Mouse (Mus musculus): Measurements from ENCODE around the gene Washc4. TPM values are rescaled to one million over a fixed set of nuclear protein-coding genes. Genes with fewer than 3 reads are reported as not detected.

Washc4 gene
- polyA plus RNA-seq, 1 experiment from 2014 or later, result 26.0 TPM

DNA sequence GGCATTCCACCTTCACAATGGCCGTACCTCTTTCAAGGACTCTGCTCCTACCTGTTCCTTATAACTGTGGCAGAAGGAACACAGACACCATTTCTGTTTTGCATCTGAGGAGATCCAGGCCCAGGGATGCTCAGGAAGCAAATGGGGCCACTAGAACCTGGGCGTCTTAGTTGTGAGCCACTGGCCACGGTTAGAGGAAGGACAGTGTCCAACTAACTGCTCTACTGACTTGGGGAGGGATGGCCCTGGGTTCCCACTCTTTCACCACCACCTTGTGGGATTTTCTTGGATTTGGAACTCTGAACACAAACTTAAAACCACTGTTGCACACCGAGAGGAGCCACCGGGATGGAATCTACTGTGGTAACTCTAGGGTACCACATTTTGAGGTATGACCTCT is 68.3 kb downstream of the Washc4 start:
- Histone ChIP-seq H3K27ac (ENCODE audit: low read depth, low read length) (no peak overlapping the region), H3K4me3 (ENCODE audit: low read length) (no peak overlapping the region), H3K9ac (ENCODE audit: low read depth, low read length) (no peak overlapping the region), H3K9me3 (ENCODE audit: control insufficient read depth, low read length) (0 out of 2 replicates have a peak, but pooled peaks cover 2% of the 10 kb centered on the region), H3K4me2 (ENCODE audit: low read length) (no peak overlapping the region), H3K27me3 (replicated peaks; ENCODE audit: control insufficient read depth, insufficient read depth, low read length) (no peaks in the 10 kb centered on the region), H3K36me3 (ENCODE audit: control insufficient read depth, insufficient read depth, low read length) (peaks cover 27% of the 10 kb centered on the region), H3K4me1 (ENCODE audit: control insufficient read depth, insufficient read depth, low read depth, low read length) (no peaks in the 10 kb centered on the region)
- WGBS, result 95% methylated on average over 5 of the region's 5 CpGs
- no peak for ATAC-seq

DNA sequence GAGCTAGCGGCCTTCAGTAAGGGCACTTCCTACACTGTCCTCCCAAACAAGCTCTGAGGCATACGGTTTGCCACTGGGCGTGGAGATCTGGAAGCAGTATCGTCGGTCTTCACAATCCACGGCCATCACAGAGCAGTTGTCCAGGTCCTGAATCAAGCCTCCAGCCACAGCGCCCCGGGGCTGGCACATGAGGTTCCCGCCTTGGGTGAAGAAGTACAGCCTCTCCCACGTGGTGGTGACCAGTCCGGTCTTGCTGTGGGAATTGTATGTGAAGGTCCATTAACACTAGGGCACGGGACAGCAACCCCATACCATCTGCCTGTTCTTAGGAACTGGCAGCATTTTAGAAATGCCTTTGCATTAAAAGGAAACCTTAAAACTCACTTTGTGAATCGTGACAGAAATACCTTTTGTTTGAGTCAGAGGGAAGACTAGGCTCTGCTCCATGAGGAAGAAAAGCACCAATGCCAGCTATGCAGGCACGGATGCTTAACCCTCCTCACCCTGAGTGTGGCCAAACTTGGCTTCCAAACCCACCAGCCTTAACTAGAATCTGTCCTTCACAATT is 69.2 kb downstream of the Washc4 start:
- Histone ChIP-seq H3K27me3 (replicated peaks; ENCODE audit: control insufficient read depth, insufficient read depth, low read length) (no peaks in the 10 kb centered on the region), H3K4me1 (ENCODE audit: control insufficient read depth, insufficient read depth, low read depth, low read length) (no peaks in the 10 kb centered on the region), H3K4me3 (ENCODE audit: low read length) (no peak overlapping the region), H3K9ac (ENCODE audit: low read depth, low read length) (no peak overlapping the region), H3K27ac (ENCODE audit: low read depth, low read length) (no peak overlapping the region), H3K4me2 (ENCODE audit: low read length) (no peak overlapping the region), H3K9me3 (ENCODE audit: control insufficient read depth, low read length) (0 out of 2 replicates have a peak, but pooled peaks cover 2% of the 10 kb centered on the region), H3K36me3 (ENCODE audit: control insufficient read depth, insufficient read depth, low read length) (peaks cover 27% of the 10 kb centered on the region)
- no peak for ATAC-seq
- 94% methylated on average over 14 of the region's 14 CpGs for WGBS

DNA sequence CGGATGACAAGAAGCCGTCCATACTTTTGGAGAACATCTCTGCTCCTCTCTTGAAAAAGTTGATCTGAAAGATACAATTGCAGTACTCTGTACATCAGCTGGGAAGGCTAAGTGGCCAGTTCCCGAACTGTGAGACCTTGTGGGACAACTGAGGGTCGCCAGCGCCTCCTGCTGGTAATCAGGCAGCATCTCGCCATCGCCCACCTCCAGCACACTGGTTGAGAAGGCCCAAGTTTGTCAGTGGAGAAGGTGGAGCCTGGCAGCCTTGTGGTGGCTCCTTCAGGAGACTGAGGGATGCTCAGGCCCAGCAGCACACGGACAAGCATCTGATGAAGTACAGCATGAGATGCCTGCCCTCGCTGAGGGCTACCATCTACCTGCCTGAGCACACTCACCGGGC is 73.8 kb downstream of the Washc4 start:
- Histone ChIP-seq H3K4me1 (ENCODE audit: control insufficient read depth, insufficient read depth, low read depth, low read length) (0 out of 2 replicates have a peak, but pooled peaks cover 2% of the 10 kb centered on the region), H3K4me3 (ENCODE audit: low read length) (no peak overlapping the region), H3K36me3 (ENCODE audit: control insufficient read depth, insufficient read depth, low read length) (peaks cover 12% of the 10 kb centered on the region), H3K4me2 (ENCODE audit: low read length) (no peak overlapping the region), H3K9ac (ENCODE audit: low read depth, low read length) (no peak overlapping the region), H3K9me3 (ENCODE audit: control insufficient read depth, low read length) (no peaks in the 10 kb centered on the region), H3K27ac (ENCODE audit: low read depth, low read length) (no peak overlapping the region), H3K27me3 (replicated peaks; ENCODE audit: control insufficient read depth, insufficient read depth, low read length) (no peaks in the 10 kb centered on the region)
- no peak for ATAC-seq
- 53% methylated on average over 10 of the region's 10 CpGs for WGBS

DNA sequence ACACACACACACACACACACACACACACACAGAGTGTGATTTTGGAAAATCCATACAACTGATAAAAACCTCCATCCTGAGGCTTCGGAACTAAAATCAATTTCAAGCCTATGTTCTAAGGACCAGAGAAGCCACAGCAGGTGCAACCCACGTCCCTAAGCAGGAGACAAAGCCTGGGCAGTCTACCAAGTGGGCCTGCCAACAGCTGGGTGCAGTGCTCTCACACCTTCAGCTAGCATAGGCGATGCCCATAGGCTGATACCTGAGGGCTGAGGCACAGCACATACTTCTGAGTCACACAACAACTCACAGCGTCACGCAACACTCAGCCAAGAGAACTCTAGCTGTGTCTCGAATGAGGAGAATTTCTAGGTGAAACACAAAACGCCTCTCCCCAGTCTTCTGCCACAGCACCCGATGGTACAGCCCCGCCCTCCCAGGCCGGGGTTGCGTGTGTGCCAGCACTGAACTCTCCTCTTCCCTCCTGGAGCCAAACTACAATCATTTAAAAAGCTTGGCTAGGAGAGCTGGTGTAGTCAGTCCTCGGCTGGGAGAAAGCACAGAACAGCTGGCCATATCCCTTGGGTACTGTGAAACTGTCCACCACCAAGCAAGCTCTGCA is 75.4 kb downstream of the Washc4 start:
- Histone ChIP-seq H3K4me2 (ENCODE audit: low read length) (no peak overlapping the region), H3K36me3 (ENCODE audit: control insufficient read depth, insufficient read depth, low read length) (peaks cover 6% of the 10 kb centered on the region), H3K4me3 (ENCODE audit: low read length) (no peak overlapping the region), H3K9me3 (ENCODE audit: control insufficient read depth, low read length) (no peaks in the 10 kb centered on the region), H3K27ac (ENCODE audit: low read depth, low read length) (no peak overlapping the region), H3K27me3 (replicated peaks; ENCODE audit: control insufficient read depth, insufficient read depth, low read length) (no peaks in the 10 kb centered on the region), H3K9ac (ENCODE audit: low read depth, low read length) (no peak overlapping the region; the same call in 1 of the 2 replicates), H3K4me1 (ENCODE audit: control insufficient read depth, insufficient read depth, low read depth, low read length) (0 out of 2 replicates have a peak, but pooled peaks cover 2% of the 10 kb centered on the region)
- ATAC-seq, result 0 out of 2 replicates have a peak, but pooled peaks have one; percentile 27
- 73% methylated on average over 12 of the region's 12 CpGs for WGBS

DNA sequence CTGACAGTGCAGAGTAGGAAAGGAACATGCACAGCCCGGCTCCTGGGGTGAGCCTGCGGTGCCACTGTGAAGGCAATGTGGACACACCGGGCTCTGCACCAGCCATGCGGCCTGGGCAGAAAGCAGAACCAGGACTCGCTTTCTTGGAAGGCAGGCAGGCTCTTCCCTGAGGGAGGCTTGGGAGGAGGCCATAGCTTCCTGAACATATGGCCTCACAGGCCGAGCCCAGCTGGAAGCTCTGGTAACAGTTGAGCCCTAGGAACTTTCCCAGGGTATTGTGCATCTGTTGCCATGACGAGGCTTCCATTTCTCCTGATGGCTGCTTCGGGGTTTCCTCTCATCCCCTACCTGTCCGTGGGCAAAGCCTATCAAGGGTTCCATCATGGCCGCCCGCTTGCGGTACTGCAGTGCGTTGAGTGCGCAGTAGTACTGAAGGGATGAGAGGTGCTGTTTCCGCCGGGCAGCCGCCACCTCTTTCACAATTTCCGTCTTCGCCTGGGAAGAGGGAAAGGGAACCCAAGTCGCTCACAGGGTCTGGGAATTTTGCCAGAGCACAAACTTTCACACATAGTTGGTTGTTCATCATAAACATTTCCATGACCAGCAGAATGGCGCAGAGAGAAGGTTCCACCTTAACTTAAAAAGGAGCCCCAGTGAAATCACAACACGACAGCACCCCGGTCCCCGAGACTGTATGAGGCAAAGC is 77.0 kb downstream of the Washc4 start:
- H3K4me3 ChIP-seq (ENCODE audit: low read length), result no peak overlapping the region
- 80% methylated on average over 24 of the region's 24 CpGs for WGBS
- H3K27me3 ChIP-seq (replicated peaks; ENCODE audit: control insufficient read depth, insufficient read depth, low read length), result no peaks in the 10 kb centered on the region
- H3K4me1 ChIP-seq (ENCODE audit: control insufficient read depth, insufficient read depth, low read depth, low read length), result 0 out of 2 replicates have a peak, but pooled peaks cover 2% of the 10 kb centered on the region
- H3K36me3 ChIP-seq (ENCODE audit: control insufficient read depth, insufficient read depth, low read length), result peaks cover 6% of the 10 kb centered on the region; the same call in 1 of the 2 replicates
- no peak for ATAC-seq
- H3K4me2 ChIP-seq (ENCODE audit: low read length), result no peak overlapping the region
- H3K9me3 ChIP-seq (ENCODE audit: control insufficient read depth, low read length), result no peaks in the 10 kb centered on the region
- no peak overlapping the region for H3K9ac ChIP-seq (ENCODE audit: low read depth, low read length)
- H3K27ac ChIP-seq (ENCODE audit: low read depth, low read length), result no peak overlapping the region

DNA sequence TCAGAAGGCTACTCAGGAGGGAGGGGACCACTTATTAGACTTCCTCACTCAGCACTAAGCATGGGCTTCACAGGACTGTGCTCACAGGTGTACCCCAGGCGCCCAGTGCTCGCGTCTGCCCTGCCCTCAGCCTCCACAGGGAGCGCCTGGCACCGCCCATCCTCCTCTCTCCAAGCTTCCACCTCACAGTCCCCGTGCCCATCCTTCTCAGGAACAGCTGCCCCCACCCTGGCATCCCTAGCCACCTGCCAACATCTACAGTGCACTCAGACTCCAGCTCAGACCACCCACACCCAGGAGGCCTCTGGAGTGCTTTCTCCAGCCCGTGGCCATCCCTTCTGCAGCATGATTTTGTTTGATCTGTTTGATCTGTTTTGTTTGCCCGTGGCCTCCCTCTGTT is 80.5 kb downstream of the Washc4 start:
- Histone ChIP-seq H3K36me3 (ENCODE audit: control insufficient read depth, insufficient read depth, low read length) (peaks cover 6% of the 10 kb centered on the region; the same call in 1 of the 2 replicates), H3K4me3 (ENCODE audit: low read length) (no peak overlapping the region), H3K9me3 (ENCODE audit: control insufficient read depth, low read length) (no peaks in the 10 kb centered on the region), H3K4me2 (ENCODE audit: low read length) (no peak overlapping the region), H3K4me1 (ENCODE audit: control insufficient read depth, insufficient read depth, low read depth, low read length) (0 out of 2 replicates have a peak, but pooled peaks cover 1% of the 10 kb centered on the region), H3K9ac (ENCODE audit: low read depth, low read length) (no peak overlapping the region), H3K27me3 (replicated peaks; ENCODE audit: control insufficient read depth, insufficient read depth, low read length) (no peaks in the 10 kb centered on the region), H3K27ac (ENCODE audit: low read depth, low read length) (no peak overlapping the region)
- ATAC-seq, result no peak
- WGBS, result 80% methylated on average over 8 of the region's 8 CpGs

DNA sequence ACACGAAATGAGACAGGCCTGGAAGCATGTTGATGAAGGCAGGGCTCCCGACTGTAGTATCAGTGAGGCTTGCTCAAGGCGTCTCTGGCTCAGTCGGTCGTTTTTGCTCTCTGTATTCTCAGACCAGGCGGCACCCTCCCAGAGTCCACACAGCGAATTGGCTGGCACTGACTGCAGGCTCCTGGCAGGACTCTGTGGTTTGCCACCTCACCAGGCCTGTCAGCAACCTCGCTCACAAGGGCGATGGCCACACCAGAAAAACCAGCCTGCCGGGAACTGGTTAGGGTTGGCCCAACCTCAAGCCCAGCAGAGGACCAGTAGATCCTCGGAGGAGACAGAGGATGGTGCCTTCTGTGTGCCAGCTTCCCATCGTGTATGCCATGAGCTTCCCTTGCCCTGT is 81.3 kb downstream of the Washc4 start:
- Histone ChIP-seq H3K36me3 (ENCODE audit: control insufficient read depth, insufficient read depth, low read length) (peaks cover 6% of the 10 kb centered on the region; the same call in 1 of the 2 replicates), H3K4me1 (ENCODE audit: control insufficient read depth, insufficient read depth, low read depth, low read length) (no peaks in the 10 kb centered on the region), H3K4me2 (ENCODE audit: low read length) (no peak overlapping the region), H3K9me3 (ENCODE audit: control insufficient read depth, low read length) (no peaks in the 10 kb centered on the region), H3K9ac (ENCODE audit: low read depth, low read length) (no peak overlapping the region), H3K27me3 (replicated peaks; ENCODE audit: control insufficient read depth, insufficient read depth, low read length) (no peaks in the 10 kb centered on the region), H3K4me3 (ENCODE audit: low read length) (no peak overlapping the region), H3K27ac (ENCODE audit: low read depth, low read length) (no peak overlapping the region)
- 87% methylated on average over 12 of the region's 12 CpGs for WGBS
- ATAC-seq, result no peak

DNA sequence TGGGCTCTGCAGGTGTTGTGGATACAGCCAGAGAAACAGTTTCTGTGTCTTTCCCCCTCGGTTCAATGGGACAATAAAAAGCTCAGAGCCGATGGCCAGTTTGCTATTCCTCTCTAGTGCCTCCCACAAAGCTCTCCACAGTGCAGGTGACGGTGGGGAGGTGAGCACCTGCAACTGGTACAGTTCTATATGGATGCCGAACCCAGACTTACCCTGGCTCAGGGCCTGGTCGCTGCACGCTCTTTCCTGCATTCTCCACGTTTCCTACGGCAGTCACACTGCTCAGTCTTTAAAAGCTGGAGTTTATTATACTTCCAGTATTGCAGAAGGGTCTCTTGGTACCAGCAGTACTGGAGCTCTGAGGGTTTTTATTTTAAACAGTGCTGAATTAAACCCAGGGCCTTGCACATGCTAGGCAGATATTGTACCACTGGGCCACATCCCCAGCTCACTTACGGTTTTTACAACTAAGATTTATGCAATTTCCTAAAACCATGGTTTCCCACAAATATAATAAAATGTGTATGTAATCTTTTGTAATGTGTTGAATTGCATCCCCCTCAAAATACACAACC is 83.6 kb downstream of the Washc4 start:
- Histone ChIP-seq H3K9me3 (ENCODE audit: control insufficient read depth, low read length) (no peaks in the 10 kb centered on the region), H3K27ac (ENCODE audit: low read depth, low read length) (no peak overlapping the region), H3K4me2 (ENCODE audit: low read length) (no peak overlapping the region), H3K9ac (ENCODE audit: low read depth, low read length) (no peak overlapping the region), H3K36me3 (ENCODE audit: control insufficient read depth, insufficient read depth, low read length) (0 out of 2 replicates have a peak, but pooled peaks cover 2% of the 10 kb centered on the region), H3K4me1 (ENCODE audit: control insufficient read depth, insufficient read depth, low read depth, low read length) (no peaks in the 10 kb centered on the region; the same call in 1 of the 2 replicates), H3K4me3 (ENCODE audit: low read length) (no peak overlapping the region), H3K27me3 (replicated peaks; ENCODE audit: control insufficient read depth, insufficient read depth, low read length) (no peaks in the 10 kb centered on the region)
- no peak for ATAC-seq
- WGBS, result 98% methylated on average over 9 of the region's 9 CpGs

GRCm38 (mm10) chr10:83628241-83628640 is 84.7 kb downstream of the Washc4 start:
- H3K4me3 ChIP-seq (ENCODE audit: low read length), result no peak overlapping the region
- no peaks in the 10 kb centered on the region; the same call in 1 of the 2 replicates for H3K4me1 ChIP-seq (ENCODE audit: control insufficient read depth, insufficient read depth, low read depth, low read length)
- H3K27me3 ChIP-seq (replicated peaks; ENCODE audit: control insufficient read depth, insufficient read depth, low read length), result no peaks in the 10 kb centered on the region
- H3K36me3 ChIP-seq (ENCODE audit: control insufficient read depth, insufficient read depth, low read length), result 0 out of 2 replicates have a peak, but pooled peaks cover 2% of the 10 kb centered on the region
- H3K9ac ChIP-seq (ENCODE audit: low read depth, low read length), result no peak overlapping the region
- H3K4me2 ChIP-seq (ENCODE audit: low read length), result no peak overlapping the region
- no peak for ATAC-seq
- H3K9me3 ChIP-seq (ENCODE audit: control insufficient read depth, low read length), result no peaks in the 10 kb centered on the region
- H3K27ac ChIP-seq (ENCODE audit: low read depth, low read length), result no peak overlapping the region
- WGBS, result 88% methylated on average over 4 of the region's 4 CpGs
